Mouse (Mus musculus) MEL (cell line): ENCODE measurements around the gene Asrgl1.

ENCODE experiments used
- BHLHE40 ChIP-seq: IDR thresholded peaks from 2 replicates; pipeline ENCODE4 v1.6.1; 2012; ENCODE audit warnings: low read depth, mild to moderate bottlenecking, inconsistent platforms, low read length, improper control_type of control experiment, borderline replicate concordance
- MAFK ChIP-seq: IDR thresholded peaks from 2 replicates; pipeline ENCODE4 v1.6.1; 2011; ENCODE audit warnings: low read depth, mild to moderate bottlenecking, low read length, improper control_type of control experiment, borderline replicate concordance
- POLR2A ChIP-seq, 2 experiments: IDR thresholded peaks; 2 replicates each; pipeline ENCODE4 v1.6.1; 2011 to 2012; ENCODE audit warnings: low read length in 2 of 2, mild to moderate bottlenecking in 2 of 2, control low read depth in 1 of 2, improper control_type of control experiment in 1 of 2, low read depth in 1 of 2, moderate library complexity in 1 of 2; ENCODE audit not compliant: control insufficient read depth in 1 of 2, insufficient read depth in 1 of 2, poor library complexity in 1 of 2

GRCm38 (mm10) chr19:9099751-9100150 is 35.7 kb downstream of the Asrgl1 start:
- TF ChIP-seq POLR2A (IDR thresholded peaks at IDR 0.05; ENCODE audit: control insufficient read depth in 1 of 2, insufficient read depth in 1 of 2, low read depth in 1 of 2, low read length in 2 of 2, poor library complexity in 1 of 2): no peak
- no peak for TF ChIP-seq MAFK
- no peak for TF ChIP-seq BHLHE40
